Mouse (Mus musculus) fat pad, adult 2 months (tissue): Measurements from ENCODE around the gene Ddah1.

ENCODE experiments used
- DNase-seq: peaks from one replicate; pipeline ENCODE4 v3.0.0-alpha.2; 2011; ENCODE audit warnings: low read depth, low spot score; ENCODE audit errors: extremely low read depth

Ddah1 gene

GRCm38 (mm10) chr3:145762957-145763641 lies 4.6 kb downstream of the Ddah1 start:
- DNase-seq: no peak

GRCm38 (mm10) chr3:145763642-145763972 lies 5.1 kb downstream of the Ddah1 start:
- DNase-seq: no peak

DNA sequence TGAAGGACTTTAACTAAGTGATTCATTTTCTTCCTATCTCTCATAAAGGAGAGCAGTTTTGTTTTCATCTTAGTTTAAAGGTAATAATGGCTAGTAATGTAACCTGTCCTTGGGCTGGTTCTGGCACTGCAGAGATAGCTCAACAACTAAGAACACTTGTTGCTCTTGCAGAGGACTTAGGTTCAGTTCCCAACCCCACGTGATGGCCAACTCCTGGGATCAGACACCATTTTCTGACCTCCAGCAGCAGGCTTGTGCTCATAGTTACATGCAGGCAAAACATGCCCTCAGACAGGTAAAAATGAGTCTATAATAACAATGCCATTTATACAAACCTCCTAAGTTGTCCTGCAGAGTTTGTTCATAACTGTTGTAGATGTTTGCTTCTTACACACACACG lies 5.9 kb downstream of the Ddah1 start:
- DNase-seq: no peak

- no peak for DNase-seq
Observed at GRCm38 (mm10) chr3:145768439-145768838, 10.0 kb downstream of the Ddah1 start.

DNA sequence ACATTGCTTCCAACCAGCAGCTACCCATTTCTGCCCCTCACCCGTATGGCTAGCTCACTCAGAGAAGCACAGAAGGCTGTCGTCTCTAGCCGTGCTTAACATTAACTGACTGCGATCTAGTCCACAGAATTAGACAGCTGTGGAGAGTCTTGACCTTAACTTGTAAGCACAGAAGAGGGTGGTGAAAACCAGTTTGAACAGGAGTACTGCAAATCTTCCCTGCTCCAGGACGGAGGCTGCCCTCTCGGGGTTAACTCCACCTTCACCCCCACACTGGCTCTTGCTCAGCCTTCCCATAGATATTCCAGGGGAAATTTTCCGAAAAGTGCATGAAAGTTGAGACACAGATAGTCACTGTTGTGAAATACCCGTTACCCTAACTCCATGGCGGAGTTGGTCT lies 14.9 kb downstream of the Ddah1 start:
- no peak for DNase-seq

DNA sequence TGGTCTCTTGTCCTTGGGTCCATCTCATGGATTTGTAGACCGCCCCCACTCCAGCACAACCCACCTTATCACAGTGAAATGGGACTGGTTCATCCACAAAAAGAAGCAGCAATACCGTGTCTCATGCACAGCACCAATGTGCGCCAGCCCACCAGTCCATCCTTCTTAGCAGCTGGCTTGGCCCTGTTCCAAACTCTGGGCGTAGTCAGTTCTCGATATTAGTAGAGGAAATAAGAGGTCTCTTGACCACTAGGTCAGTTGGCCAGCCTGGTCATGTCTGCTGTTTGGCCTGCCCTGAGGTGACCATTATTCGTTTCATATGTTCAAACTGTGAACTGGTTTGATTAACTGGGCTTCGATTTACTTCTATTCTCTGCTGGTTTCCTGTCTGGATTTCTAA lies 15.9 kb downstream of the Ddah1 start:
- no peak for DNase-seq

- DNase-seq: no peak
Observed at GRCm38 (mm10) chr3:145775236-145775635, 16.8 kb downstream of the Ddah1 start.

GRCm38 (mm10) chr3:145775862-145776261 lies 17.4 kb downstream of the Ddah1 start:
- DNase-seq: no peak

- DNase-seq: no peak
Observed at GRCm38 (mm10) chr3:145777006-145777405, 18.5 kb downstream of the Ddah1 start.

DNA sequence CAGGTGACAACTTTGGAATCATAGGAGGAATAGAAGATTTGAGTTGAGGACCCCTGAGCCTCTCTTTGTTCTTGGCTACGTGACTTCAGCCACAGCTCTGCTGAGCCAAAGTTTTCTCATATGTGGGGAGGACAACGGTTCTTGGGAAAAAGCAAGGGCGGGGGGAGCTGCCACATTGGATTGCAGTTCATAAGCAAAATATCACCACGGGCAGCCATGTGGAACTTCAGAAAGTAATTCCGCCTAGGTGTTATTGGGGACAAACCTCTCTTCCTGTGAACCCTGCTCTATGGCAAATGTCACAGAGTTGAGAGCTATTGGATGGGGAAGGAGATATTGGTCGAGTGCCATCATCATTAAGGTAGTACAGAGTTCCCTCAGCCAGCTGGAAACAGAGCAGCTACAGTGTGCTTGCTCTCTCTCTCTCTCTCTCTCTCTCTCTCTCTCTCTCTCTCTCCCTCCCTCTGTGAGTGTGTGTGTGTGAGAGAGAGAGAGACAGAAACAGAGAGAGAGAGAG lies 20.0 kb downstream of the Ddah1 start:
- DNase-seq: no peak

- DNase-seq: no peak
Observed at GRCm38 (mm10) chr3:145779279-145779973, 21.0 kb downstream of the Ddah1 start.

GRCm38 (mm10) chr3:145780784-145781442 lies 22.4 kb downstream of the Ddah1 start:
- DNase-seq: no peak

DNA sequence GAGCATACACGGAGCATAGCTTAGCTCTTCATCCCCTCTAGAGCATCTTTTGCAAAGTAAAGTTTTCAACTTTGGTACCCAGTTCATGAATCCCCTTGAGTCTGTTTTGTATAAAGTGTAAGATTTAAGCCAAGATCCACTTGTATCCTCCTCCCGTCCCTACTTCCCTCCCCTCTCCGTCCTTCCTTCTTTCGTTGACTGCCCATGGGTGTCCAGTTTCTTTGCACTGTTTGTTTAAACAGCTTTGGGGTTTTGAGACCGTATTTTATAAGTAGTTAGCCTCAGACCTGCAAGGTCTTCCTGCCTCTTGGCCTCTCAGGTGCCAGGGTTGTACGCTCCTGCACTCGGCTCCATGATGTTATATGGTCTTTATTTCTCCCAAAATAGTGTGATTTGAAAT lies 26.8 kb downstream of the Ddah1 start:
- no peak for DNase-seq

- DNase-seq: no peak
Observed at GRCm38 (mm10) chr3:145787303-145787702, 28.8 kb downstream of the Ddah1 start.

DNA sequence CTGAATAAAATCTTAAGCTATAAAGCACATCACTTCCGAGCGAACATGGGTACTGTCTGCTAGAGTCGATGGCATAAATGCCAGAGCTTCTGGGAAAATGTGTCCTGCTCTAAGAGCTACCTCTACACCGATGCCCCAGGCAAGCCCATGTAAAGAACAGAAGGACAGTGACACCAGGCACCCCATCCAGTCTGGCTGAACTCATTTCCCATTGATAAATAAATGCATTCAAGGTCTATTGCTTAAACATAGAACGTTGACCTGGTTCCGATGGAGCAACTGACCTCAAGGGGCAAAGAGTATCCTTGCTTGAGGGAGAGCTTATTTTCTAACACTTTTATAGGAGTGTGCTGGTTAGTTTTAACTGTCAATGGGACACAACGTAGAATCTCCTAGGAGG lies 30.6 kb downstream of the Ddah1 start:
- no peak for DNase-seq

DNA sequence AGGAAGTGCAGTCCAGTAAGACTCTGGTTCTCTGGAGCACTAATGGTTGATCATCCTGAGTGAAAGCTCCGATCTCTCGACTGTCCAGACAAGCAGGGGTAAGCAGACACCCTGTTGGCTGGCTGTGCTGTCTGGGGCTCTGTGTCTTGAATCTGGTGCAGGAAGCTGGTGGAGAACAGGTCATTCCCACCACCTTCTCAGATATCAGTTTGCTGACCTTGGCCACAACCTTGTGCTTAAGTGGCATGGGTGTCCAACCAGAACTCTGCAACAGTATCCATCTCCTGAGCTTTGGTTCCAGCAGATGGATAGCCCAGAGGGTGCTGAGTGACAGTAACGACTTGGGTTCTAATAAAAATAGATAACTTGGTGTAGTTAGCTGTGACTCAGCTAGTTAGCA lies 31.8 kb downstream of the Ddah1 start:
- DNase-seq: no peak

DNA sequence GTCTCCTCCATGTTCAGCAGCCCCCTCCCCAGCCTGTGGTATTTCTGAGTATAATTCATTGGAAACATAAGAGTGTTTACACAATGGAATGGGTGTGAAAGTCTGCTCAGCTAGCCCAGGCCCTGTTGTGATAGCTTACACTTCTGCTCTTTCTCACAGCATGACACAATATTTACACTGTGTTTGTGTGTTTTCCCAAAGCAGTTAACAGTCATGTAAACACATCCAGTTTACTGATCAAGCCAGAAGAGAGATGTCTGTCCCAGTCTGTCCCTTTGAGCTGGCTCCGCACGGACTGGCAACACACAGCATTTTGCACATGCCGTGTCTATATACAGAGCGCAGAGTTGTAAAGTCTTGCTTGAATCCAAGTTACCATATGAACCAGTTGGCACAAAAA lies 32.2 kb downstream of the Ddah1 start:
- DNase-seq: no peak

DNA sequence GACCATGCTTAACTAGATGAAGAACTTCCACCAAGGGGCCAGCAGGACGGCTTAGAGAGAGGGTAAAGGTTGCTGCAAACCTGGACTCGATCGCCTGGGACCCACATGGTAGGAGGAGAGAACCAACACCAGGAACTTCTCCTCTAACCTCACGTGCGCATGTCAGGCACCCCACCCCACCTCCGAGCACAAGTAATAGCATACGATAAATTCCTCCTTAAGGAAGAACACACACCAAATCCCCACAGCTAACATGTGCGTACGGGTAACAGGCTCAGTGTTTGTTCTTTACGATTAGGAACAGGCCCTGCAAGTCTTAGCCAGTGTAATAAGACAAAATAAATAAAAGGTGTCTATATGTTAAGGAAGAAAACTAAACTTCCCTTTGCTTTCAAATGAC lies 35.9 kb downstream of the Ddah1 start:
- DNase-seq: no peak

- DNase-seq: no peak
Observed at GRCm38 (mm10) chr3:145795896-145796295, 37.4 kb downstream of the Ddah1 start.

DNA sequence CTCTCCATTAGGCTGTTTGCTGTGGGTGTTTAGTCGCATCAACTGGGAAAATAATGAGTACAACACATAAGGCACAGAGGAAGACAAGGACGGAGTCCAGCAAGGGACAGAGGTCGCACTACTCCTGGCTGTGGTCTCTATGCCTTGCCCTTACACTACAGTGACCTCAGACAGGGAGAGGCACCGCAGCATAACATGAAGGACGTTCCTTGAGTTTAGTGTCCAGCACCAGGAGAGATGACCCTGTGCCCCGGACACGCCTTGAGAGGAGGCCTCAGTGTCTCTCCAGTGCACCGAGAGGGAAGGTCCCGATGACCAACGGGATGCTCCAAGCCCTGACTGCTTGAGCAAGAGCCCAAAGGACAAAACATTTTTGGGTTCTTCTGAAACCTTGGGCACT lies 39.6 kb downstream of the Ddah1 start:
- no peak for DNase-seq

DNA sequence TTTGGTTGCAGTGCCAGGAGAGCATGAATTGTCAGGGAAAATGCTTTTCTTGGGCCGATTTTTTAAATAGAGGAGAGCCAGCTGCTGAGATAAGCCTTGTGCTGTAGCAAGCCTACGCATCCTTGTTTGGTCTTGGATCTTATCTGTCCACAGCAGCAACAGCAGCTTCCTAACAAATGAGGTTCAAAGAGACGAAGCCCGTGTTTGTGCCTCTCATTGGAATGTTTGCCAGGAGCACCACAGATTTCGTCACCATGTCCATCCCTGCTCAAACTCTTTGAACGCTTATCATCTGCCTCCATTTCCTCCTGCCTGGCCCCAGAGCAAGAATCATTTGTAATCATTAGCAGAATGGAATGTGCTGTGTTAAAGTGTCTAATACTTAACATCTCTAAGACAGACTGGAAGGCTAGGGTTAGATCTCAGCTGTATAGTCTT lies 40.3 kb downstream of the Ddah1 start:
- DNase-seq: no peak

DNA sequence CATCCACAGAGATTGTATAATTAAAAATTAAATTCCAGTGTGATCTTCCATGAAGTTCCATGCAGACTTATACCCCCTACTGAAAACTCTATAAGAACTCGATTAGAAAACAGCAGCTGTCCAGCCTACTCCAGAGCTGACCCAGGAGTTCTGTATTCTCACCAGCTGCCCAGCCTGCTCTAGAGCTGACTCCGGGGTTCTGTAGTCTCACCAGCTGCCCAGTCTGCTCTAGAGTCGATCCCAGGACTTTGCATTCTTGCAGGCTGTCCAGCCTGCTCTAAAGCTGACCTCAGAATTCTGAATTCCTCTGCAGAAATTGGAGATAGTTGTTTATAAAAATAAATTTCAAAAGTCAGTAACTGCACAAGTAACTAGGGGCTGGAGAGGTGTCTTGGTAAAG lies 40.9 kb downstream of the Ddah1 start:
- DNase-seq: no peak
